Mouse (Mus musculus) G1E-ER4 (cell line): Measurements from ENCODE around the gene Dhx34. TPM values are rescaled to one million over a fixed set of nuclear protein-coding genes. Genes with fewer than 3 reads are reported as not detected.

Experiments used
- GATA1 ChIP-seq: IDR thresholded peaks from one replicate; pipeline ENCODE4 v1.8.0; 2012; ENCODE audit warnings: low read length, inconsistent platforms
- polyA plus RNA-seq: library from polyadenylated mRNA; stranded (reverse); fragments of >175 nt; gene quantifications from 2 replicates; pipeline ENCODE4 v1.2.3, GENCODE M21; 2012

The Dhx34 gene
- polyA plus RNA-seq, 1 experiment: 27.1 TPM

GRCm38 (mm10) chr7:16239554-16239997 lies 17.7 kb upstream of the Dhx34 start:
- no peak for TF ChIP-seq GATA1

DNA sequence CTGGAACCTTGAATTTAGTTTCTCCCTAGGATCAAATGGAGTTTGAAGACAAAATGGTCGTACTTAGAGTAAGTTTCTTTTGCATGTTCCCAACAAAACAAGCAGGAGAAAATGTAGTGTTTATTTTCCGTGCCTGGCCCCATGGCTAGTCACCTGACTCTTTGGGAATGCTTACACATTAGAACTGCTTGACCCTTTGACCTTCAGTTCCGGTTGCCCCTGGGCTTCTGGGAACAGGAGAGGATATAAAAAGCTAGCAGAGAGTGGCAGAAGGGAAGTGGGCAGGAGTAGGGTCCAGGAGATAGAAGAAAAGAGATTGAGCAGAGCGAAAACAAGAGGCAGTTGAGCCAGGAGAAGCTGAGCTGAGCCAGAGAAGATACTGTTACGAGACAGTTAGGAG lies 8.0 kb upstream of the Dhx34 start:
- no peak for TF ChIP-seq GATA1

DNA sequence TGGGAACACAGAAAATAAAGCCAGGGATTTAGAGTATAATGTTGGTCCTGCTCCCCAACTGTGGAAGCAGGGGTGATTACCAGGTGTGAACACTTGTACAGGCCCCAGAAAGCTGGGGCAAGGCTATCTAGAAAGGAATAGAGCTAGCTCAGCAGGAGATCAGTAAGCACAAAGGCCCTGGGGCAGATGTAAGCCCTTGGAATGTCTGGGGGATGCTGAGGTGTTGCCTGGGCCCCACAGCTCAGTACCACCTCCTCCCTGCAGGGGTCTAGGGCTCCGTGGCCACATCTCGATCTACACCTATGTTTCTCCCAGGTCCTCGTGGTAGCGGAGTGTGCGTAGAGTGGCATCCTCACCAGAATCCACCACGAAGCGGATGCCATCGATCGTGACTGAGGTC lies 7.9 kb downstream of the Dhx34 start:
- no peak for TF ChIP-seq GATA1

DNA sequence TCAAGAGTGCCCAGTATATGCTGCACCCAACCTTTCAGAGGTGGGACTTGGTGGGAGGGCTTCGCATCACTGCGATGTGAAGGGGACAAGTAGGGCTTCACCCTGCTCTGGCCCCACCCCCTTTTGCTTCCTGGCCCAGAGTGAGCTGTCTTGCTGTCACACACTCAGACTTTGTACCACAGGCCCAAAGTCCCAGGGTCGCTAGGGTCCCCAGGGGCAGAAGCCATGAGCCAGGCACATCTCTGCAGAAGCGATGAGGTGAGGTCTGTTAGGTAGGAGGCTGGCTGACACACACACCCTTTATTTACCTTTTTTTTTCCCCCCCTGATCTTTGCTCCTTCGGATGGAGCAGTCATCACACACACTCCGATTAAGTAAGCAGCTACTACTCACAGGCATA lies 8.6 kb downstream of the Dhx34 start:
- TF ChIP-seq GATA1: no peak

DNA sequence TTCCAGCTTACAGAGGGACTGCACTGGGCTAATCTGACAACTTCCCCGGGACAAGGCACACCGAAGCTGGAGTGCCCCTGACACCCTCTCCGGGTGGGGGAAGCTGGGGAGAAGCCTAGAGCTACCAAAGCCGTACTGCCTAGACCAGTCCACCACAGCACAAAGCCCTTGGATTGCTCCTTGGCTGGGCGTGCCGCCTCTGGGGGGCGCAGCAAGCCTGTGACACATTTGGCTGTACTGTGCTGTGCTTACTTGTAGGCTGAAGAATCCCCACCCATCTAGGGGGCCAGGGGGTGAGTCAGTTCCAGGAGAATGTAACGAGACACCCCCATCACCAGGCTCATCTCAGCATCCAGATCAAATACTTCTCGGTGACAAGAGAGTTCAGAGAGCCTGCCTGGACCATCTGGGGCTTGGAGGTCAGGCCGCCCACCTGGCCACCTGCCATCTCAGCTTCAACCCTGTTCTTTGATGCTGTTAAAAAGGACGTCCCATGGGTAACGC lies 10.9 kb downstream of the Dhx34 start:
- TF ChIP-seq GATA1: no peak

DNA sequence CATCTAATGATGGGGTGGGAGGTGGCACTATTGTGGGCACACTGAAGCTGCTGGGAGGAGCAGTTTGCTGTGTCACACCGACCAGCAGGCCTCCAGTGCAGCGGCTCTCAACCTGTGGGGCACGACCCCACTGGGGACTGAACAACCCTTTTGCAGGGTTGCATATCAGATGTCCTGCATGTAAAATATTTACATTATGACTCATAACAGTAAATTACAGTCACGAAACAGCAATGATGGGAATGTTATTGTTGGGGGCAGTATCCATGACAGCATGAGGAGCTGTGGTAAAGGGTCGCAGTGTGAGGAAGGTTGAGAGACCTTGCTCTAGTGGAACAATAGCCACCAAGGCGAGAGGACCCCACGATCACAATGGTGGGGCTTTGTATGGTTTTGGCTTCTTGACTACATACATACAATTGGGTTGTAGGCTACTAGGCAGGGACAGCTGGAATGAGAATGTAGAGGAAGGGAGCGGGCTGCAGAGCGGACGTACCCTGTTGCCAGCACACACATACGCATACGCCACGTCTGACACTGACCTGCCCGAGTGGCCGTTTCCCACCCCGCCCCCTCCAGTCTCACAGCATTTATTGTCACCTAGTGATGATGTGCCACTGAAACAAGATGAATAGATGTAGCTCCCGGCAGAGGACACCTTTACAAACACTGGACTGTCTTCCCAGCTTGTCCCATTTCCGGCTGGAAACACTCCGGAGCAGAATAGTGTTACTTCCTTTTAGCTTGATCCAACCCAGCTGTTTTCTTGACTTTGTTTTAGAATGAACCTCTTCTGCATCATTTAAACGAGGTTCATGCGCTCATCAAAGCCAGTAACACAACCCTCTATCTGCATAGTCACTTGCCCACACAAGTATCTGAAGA lies 12.8 kb downstream of the Dhx34 start:
- no peak for TF ChIP-seq GATA1

DNA sequence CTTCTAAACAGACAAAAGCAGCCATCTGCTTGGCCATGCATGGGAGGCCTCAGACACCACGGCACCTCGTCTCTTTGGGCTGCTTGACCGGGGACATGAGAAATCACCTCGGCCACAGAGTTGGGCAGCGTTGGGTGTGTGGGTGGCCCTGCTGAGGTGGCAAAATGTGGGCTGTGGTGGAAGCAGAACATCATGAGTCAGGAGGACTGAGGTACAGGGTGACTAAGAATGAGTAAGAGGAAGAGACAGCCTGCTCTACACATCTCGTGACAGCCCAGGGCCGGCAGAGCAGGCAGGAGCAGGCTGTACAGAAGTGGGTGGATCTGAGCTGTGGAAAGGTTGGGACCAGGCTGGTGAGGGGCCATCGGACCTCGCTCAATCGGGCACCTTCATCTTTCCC lies 14.3 kb downstream of the Dhx34 start:
- TF ChIP-seq GATA1: no peak

GRCm38 (mm10) chr7:16207076-16207475 lies 14.8 kb downstream of the Dhx34 start:
- TF ChIP-seq GATA1: no peak

DNA sequence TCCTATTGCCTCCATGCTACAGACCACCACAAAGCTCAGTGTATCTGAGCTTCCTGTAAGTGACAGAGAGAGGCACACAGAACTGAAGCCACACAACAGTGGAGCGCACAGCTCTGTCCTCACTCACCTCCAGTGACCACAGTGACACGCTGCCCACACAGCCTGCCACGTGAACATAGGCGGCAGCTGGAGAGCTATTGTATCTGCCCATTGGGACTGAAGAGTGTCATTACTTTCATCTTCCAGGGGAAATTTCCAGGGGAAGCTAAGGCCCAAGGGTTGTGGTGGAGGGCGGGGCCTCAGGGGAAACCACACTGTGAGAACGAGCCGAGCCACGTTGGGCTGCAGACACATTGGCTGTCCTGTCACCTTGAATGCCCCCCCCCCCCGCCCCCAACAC lies 17.0 kb downstream of the Dhx34 start:
- no peak for TF ChIP-seq GATA1

GRCm38 (mm10) chr7:16203505-16203903 lies 18.3 kb downstream of the Dhx34 start:
- TF ChIP-seq GATA1: no peak

DNA sequence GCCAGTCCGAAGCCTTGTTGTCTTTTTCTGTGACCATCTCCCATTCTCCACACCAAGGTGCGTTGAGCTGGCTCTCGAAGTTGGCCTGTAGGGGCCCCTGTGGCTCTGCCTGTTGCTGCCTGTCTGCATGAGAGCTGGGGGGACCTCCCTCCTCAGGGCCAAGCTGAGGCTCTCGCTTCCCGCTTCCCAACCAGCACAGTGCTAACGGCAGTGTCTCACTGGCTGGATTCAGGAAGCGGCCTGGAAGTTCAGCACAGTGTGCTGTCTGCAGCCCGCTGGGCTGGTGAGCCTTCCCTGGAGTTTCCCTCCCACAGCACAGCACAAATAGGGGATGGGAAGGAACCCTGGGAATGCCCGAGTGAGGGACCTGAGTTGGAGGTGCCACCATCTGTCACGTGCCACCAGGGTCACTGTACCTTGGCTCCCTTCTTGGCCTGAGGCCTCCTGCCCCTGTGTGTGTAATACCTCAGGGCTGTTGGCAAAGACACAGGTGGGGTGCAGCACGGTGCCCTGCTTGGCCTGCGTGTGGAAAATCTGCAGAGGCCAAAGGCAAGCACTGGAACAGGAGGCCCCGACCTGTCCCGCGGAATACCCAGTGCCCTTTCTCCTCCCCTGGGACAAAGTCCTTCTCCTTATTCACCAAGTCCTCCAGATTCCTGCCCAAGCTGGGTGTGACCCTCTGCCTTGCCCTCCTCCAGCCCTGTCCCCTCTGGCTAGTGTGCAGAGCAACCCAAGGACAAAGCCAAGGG lies 18.9 kb downstream of the Dhx34 start:
- TF ChIP-seq GATA1: no peak

- TF ChIP-seq GATA1: no peak
These were observed 20.7 kb downstream of the Dhx34 start for GRCm38 (mm10) chr7:16201136-16201535.

GRCm38 (mm10) chr7:16198540-16198939 lies 23.3 kb downstream of the Dhx34 start:
- no peak for TF ChIP-seq GATA1

DNA sequence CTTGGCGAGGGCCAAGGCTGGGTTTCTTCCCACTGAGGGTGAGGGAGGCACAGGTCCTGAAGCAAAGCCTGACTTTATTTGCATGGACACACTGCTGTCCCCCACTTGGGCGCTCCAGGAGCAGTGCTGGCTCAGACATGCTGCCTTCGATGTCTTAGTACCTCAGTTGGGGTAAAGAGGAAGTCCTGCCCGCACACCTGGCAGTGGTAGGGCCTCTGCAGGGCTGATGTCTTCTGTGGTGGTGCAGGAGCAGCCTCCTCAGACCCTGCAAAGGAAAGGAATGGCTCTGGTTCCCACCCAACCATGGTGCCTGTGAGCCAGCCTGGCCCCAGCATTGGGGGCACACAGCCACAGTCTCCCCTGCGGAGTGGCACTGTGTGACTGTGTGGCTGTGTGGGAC lies 24.7 kb downstream of the Dhx34 start:
- no peak for TF ChIP-seq GATA1

DNA sequence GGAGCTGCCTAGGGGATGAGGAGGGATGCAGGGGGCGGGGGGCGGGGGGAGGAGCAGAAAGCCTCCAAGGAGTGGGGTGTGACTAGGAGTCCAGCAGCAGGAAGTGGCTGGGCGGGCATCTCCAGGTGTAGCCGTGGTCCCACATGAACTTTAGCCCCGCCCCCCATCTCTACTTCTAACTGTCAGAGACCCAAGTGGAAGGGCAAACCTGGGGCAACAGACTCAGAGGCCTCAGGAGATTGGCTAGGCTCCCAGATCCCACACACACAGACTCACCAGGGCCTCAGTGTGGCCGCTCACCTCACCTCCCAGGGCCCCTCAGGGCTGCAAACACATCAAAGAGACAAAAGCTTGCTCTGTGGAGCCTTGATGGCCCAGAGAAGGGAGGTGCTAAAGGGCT lies 25.2 kb downstream of the Dhx34 start:
- no peak for TF ChIP-seq GATA1

GRCm38 (mm10) chr7:16193702-16194101 lies 28.1 kb downstream of the Dhx34 start:
- TF ChIP-seq GATA1: no peak
